Mouse (Mus musculus) retina, postnatal 1 day (tissue): ENCODE results near the gene Acox2.
A peak's percentile ranks its signal among the peaks of the same experiment; 100 is the strongest.

Experiments used
- DNase-seq: peaks from one replicate; pipeline ENCODE4 v3.0.0-alpha.2; 2012

Gene Acox2

DNA sequence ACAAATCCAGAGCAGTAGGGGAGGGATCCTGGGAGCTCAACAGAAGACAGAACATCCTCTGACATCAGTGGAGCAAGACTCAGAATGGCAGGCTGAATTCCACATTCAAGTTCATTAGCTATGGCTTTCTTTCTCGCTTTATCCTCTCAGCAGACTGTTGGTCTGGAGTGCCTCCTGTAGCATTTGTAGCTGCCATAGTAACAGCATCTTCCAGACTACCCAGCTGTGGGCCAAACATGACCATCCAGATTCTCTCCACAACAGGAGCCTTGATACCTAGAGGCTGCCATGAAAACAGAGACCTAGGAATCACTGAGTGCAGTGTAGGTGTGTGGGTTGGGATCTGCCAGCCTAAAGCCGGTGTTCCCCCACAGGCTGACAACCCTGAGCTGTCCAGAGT is 49.3 kb downstream of the Acox2 start:
- no peak for DNase-seq

DNA sequence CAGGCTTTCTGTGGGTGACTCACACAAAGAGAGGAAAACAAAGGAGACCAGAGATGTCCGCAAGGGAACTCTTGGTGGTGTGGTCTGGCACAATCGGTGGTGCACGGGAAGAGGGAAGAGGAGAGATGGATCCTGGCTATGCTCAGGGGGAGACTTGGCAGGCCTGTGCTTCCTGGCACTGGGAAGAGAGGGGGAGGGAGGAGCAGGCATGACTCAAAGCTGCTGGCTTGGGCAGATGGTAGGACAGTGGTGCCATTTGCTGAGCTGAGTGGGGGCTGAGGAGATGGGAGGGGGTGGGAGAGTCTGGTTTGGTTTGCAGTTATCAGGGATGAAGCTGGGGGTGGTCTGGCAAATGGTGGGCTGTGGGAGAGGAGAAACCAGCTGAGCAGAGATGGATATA is 50.3 kb downstream of the Acox2 start:
- no peak for DNase-seq

DNA sequence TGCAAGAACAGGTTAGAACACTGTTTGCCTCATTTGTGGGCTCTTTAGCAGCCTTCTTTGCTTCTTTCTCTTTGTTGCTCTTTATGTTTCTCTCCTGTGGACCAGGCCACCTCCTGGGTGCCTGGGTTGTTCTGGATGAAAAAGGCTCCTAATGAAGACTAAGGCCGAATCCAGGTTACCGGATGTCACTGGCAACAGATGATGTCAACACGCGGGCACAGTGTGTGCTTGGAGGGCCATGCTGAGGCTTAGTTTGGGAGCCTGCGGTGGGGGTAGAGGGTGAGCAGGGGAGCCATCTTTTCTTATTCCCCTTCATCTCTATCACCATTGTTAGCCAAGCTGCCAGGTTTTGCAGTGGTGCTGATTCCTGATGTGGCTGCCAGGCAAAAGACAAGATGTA is 51.6 kb downstream of the Acox2 start:
- no peak for DNase-seq

DNA sequence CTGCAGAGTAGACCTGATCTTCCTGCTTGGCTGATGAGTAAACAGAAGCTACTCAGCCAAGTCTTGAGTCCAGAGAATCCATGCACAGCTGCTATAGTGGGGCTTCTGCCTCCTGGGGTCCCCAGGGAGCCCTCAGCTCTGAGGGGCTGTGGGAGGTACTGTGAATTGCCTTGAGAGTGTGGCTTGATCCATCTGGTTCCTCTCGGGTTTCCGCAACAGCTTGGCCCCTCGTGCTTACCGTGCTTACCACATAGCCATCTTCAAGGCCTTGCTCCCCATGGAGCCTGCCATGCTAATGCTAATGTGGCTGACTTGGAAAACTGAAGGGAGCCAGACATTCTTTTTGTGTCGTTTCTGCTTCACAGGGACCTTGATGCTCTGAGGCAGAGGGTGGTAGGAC is 52.0 kb downstream of the Acox2 start:
- no peak for DNase-seq

DNA sequence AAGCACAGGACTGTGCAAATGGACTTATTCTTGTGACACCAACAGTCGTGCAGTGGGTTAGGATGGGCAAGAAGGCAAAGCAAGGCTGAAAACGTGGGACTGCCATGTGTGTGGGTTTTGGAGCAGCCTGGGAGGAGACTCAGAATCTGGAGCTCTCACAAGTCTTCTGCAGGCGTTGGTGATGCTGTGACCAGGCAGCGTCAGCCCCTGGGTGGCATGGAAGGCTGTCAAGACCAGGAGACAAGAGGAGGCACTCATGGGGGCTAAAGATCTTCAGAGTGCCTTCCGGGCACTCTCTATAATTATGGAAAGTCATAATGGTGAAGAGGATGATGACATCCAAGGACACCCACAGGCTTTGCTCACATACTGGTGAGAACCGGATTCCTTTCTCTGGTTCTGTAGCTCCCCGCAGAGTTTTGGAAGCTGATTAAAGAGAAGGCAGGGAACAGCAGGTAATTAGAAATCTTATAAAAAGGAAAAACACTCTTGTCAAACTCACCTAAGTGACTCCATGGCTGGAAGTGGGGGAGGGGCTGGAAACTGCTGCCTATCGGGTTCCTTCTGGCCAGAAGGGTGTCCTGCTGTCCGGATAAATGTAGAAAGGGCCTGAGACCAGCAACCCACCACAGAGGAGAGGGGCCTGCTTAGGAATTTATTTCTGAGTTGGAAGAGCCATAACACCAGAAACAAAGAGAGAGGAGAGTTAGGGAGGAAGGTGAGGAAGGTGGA is 52.8 kb downstream of the Acox2 start:
- DNase-seq, result no peak

DNA sequence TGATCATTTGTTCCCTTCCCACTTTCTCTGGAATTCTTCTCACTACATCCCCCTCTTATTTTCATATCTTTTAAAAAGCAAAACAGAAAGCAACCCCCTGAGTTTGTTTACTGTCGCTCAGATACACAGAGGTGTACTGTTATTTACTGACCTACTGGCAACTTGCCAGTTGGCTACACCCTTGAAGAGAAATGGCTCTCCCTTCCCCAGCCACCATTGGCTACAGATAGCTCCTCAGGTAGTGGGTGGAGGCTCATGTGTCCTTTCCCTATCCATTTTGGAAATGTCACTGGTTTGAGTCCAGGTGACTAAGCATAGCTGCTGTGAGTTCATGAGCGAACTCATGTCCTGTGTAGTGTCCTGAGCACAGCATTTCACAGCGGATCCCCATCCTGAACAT is 57.4 kb downstream of the Acox2 start:
- DNase-seq, result no peak

DNA sequence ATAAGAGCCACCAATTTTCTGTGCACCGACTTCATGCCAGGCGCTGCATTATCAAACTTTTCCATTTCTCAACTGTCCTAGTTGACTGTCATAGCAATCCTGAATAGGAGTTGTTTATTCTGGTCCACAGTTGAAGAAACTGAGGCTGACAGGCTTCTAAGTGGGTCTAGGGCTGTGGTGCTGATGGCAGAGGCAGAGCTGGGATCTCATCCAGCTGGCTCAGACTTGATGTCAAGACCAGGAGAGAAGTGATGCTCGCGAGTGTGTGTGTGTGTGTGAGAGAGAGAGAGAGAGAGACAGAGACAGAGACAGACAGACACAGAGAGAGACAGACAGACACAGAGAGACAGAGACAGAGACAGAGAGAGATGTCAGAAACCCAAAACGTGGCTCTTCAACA is 58.4 kb downstream of the Acox2 start:
- no peak for DNase-seq

DNA sequence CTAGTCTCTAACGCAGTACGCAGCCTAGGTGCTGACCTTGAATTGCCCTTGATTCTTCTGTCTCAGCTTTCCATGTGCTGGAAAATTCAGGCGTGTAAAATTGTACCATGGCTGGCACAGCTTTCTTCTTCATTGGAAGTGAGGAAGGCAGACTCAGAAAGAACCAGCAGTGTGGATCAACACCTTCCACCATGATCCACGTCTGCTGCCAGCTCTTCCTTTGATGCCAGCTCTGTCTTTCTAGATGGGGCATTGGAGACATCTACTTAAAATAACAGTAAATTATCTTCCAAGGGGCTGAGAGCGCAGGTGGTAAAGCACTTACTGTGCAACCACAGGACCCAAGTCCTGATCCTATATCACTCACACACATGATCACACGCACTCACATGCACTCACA is 66.4 kb downstream of the Acox2 start:
- no peak for DNase-seq

DNA sequence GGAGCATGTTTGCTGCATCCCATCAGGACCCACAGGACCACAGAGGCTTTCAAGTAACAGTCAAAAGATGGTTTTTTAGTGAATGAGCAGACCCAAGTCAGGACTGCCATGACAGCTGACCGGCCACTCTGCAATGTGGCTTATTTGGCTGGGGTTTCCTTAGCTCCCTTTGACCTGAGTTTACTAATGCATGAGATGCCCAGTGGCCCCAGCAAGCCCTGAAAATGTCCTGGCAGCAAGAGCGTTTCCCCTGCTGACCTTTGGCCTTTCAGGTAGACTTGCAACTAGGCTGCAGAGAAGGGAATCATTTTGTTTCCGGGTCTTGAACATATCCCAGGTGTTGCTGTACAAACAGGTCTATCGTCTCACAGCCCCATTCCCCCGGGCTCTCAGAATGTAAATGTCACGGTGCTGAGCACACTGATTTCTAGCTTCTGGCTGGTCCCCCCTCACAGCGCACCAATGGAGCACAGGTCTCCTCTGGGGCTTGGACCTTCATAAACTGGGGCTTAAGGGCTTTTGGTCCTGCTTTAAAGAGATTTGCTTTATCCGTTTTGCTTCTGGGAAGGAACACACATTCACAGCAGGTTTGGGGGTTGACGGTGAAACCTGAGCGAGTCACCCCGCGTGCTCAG is 67.7 kb downstream of the Acox2 start:
- no peak for DNase-seq

DNA sequence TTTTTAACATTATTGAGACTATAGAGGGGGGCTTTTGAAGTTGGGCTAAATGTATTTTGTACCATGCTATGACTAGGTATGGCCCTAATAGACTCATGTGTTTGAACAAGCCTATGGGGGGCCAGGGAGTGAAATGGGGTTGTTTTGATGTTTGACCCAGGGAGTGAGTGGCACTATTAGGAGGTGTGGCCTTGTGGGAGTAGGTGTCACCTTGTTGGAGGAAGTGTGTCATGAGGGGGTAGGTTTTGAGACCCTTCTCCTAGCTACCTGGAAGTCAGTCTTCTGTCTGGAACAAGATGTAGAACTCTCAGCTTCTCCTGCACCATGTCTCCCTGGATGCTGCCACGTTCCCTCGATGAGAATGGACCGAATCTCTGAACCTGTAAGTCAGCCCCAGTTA is 68.6 kb downstream of the Acox2 start:
- DNase-seq, result no peak

DNA sequence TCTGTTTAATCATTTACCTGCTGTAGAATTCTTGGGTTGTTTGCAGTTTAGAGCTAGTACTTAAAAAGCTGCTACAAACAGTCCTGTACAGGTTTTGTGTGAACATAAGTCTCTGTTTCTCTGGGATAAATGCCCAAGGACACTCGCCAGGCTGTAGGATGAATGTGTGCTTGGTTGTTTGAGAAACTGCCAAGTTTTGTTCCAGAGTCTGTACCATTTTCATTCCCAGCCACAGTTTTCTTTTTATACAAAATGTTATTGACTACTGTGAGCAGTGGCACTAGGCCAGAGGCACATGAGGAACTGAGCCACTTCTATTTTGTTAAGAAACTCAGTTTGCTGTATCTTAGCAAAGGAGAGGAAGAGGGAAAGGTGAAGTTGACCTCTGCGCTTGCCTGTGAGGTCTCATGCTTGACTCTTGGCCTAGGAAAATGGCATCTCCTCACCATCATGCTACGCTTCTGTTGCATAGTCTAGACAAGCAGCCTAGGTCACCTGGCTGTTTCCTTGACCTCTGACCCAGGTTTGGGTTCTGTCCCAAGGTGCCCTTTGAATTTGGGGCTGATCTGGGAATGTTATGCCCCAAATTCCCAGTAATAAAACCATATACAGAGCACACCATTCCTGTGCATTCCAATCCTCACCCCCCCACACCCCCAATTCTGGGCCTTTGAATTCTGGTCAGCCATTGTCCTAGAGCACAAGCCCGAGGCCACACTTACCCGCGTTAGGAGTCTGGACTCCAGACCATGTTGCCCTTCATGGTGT is 72.7 kb downstream of the Acox2 start:
- DNase-seq, result no peak

DNA sequence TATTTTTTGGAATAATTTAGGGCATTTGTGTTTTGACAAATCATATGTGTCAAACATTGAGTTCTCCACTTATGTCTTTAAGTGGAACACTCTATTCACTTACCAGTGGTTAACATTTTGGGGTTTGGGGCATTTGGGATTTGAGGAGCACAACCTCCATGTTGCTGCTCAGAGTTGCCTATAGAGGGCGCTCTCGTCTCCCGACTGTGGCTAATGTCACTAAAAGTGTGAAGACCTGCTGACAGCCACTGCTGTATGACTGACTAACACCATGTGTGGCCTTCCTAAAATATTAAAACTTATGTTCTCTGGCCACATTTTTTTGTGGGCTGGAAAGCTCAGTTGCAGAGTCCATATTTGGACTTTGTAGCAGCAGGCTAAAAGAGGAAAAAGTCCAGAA is 75.8 kb downstream of the Acox2 start:
- no peak for DNase-seq

DNA sequence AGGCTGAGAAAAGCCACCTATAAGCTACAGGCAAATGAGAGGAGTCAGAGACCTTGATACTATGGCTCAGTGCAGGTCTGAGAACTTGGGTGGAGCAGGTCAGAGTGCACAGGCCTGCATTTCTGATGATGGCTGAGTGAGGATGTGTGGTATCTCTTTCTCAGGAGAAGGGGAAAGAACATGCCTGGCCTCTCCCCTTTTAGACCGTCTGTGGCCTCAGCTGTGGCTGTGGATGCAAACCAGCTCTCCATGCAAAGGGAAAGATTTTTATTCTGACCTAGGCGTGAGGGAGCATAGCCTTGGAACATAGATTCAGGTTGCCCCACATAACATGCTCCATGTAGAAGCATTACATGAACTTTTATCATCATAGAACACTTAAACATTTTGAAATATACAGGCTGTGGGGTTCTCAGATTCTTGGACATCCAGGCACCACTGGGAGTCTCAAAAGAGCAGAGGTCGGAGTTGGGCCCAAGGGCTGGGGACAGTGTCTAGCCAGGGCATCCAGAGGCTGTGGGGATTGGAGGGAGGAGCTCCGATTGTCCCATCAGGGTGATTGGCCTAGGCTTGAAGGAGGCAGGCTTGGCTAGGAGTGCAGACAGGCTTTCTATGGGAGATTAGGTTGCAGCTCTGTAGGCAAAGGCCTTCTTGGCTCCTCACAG is 78.7 kb downstream of the Acox2 start:
- no peak for DNase-seq

DNA sequence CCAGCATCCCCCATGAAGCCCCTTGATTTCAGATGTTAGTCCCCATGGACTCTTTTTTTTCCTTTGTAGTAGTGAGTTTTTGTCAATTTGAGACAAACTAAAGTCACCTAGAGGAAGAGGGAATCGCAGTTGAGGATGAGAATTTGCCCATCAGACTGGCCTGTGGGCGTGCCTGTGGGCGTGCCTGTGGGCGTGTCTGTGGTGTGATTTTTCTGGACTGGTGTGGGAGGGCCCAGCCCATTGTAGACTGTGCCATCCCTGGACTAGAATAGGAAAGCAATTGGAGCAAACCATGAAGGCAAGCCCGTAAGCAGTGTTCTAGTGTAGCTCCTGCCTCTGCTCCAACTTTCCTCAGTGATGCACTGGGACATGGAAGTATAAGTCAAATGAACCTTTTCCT is 82.9 kb downstream of the Acox2 start:
- DNase-seq, result peak; percentile 58
